Mouse (Mus musculus) liver, postnatal 0 days (tissue): Measurements from ENCODE around the gene Adcy9.
"Not testable (repeated sequence)": the region's sequence is repeated elsewhere in the genome, so short reads cannot be mapped to it uniquely, and the experiment has no call there.

Experiments used
- CTCF ChIP-seq: sonication (generic); IDR thresholded peaks from 2 replicates; pipeline ENCODE4 v1.5.1; 2016; ENCODE audit warnings: antibody characterized with exemption, low read depth
- EP300 ChIP-seq: IDR thresholded peaks from 2 replicates; pipeline ENCODE4 v1.6.1; 2016; ENCODE audit warnings: antibody characterized with exemption, low read depth, mild to moderate bottlenecking

- TF ChIP-seq CTCF, EP300: not testable (repeated sequence)
Measured at GRCm38 (mm10) chr16:4339216-4339615, 81.1 kb downstream of the Adcy9 start.
